Mouse (Mus musculus) liver, embryonic 14.5 days (tissue): ENCODE measurements at regions not wholly inside any gene's neighbourhood (a gene's known extent, or its start where the extent isn't known, plus 50 kb on each side); places are given as distances from the start of the nearest gene placed in this dataset.

Experiments
- CTCF ChIP-seq: IDR thresholded peaks from 2 replicates; pipeline ENCODE4 v1.5.1; 2016; ENCODE audit warnings: antibody characterized with exemption, low read depth, control low read depth
- EP300 ChIP-seq: IDR thresholded peaks from 2 replicates; pipeline ENCODE4 v1.6.1; 2016; ENCODE audit warnings: antibody characterized with exemption, low read depth

DNA sequence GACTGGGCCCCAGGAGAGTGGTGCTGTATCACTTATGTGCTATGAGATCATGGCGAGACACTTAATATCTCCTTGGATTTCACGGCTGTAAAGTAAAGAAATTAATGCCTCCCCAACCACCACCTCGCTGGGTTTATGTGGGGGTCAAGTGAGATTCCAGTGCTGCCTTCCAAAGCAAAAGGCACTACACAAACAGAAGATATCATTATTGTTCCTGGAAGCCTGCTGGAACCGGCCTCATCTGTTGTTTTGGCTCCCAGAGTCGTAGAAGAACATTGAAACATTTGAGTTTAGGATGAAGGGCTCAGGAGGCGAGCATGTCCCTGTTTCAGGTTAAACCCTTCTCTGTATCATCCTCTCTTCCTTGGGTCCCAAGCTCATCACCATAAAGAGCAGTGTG is 116.6 kb downstream of the Gpbp1 start:
- TF ChIP-seq CTCF (no peak), EP300 (no peak)
